Mouse (Mus musculus) adrenal gland, postnatal 4 days (tissue): ENCODE results near the gene Lypd5. TPM values are rescaled to one million over a fixed set of nuclear protein-coding genes. Genes with fewer than 3 reads are reported as not detected.

ENCODE experiments used
- DNase-seq, 2 experiments: peaks; one replicate each; pipeline ENCODE4 v3.0.0; 2021 to 2022; ENCODE audit warnings: low spot score in 2 of 2, mixed read lengths in 2 of 2
- long read RNA-seq, 2 experiments: library from polyadenylated mRNA; stranded (forward); transcript quantifications; one replicate each; pipeline ENCODE4 v2.0.0; 2021
- total RNA-seq, 2 experiments: library from RNA; stranded (reverse); gene quantifications; 2 replicates each; pipeline ENCODE4 v1.2.3; 2021

The Lypd5 gene
- not detected for total RNA-seq
- long read RNA-seq, experiment 1, result 0 reads
- long read RNA-seq, experiment 2, result 0 reads

DNA sequence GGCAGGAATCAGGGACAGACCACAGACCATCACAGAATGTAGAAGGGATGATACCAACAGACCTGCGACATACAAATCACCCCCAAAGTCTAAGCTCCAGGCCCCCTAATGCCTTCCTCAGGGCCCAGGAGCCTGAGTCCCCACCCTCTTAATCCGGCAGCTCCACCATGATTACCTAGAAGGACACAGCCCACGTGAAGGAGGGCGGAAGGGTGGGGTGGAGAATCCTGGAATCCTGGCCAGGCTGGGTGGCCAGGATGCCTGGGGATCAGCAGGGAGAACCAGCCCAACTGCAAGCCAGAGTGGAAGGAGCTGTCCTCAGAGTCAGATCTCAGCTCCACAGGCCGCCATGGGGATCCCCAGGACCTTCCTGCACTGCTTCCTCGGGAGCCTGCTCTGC, at the start of gene Lypd5:
Gene Lypd5, plus strand, starts transcription at position 301 of the 400 bp plus-strand sequence.
- DNase-seq, result no peak

DNA sequence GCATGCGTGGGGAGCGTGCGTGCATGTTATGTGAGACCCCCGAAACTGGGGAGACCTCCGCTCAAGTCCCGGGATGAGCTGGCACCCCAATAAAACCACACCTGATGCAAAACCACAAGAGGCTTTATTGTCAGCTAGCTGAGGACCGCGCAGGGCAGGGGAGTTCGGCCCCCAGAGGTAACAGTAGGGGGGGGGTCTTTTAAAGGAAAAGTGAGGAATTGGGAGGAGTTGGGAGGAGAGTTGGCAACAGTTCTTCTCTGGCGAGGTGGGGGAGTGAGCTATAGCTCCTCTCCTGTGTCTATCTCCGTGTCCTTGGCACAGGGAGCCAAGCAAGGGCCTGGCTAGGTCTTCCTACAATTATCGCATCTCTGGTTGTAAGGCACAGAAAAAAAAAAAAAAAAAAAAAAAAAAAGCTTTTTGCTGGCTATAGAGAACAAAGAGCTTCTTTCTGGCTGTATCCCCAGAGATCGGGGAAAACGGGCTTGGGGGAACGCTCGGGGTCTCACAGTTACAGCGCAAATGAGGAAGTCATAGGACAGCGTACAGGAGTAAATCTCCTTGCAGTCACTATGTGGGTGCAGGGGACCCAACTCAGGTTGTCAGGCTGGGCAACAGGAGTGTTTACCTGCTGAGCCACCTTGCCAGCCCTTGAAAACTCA, 49.0 kb upstream of the Lypd5 start:
- no peak for DNase-seq

DNA sequence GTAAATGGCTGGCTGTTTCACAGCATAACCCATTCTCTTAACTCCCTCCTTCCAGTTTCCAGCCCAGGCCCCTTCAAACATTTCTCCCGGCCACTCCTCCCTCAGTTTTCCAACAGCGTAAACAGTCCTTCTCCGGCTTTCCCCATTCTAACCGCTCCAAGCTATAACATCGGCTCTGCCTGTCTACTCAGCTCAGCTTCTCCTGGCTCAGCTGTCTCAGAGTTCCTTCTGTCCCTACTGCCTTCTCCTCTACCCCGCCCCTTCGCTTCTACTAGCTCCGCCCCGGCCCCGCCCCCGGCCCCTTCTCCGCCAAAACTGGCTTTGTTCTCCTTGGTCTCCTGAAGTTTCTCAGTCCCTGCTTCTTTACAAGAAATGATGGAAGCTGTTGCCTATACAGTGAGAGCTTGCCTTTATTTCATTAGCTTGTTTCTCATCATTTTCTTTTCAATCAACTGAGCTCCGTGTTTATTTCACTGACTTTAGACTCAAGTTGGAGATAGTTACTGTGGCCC, 48.2 kb upstream of the Lypd5 start, which contains the start of gene Zfp61:
Gene Zfp61, minus strand, starts transcription at position 462 of the 512 bp plus-strand sequence.
- no peak for DNase-seq

DNA sequence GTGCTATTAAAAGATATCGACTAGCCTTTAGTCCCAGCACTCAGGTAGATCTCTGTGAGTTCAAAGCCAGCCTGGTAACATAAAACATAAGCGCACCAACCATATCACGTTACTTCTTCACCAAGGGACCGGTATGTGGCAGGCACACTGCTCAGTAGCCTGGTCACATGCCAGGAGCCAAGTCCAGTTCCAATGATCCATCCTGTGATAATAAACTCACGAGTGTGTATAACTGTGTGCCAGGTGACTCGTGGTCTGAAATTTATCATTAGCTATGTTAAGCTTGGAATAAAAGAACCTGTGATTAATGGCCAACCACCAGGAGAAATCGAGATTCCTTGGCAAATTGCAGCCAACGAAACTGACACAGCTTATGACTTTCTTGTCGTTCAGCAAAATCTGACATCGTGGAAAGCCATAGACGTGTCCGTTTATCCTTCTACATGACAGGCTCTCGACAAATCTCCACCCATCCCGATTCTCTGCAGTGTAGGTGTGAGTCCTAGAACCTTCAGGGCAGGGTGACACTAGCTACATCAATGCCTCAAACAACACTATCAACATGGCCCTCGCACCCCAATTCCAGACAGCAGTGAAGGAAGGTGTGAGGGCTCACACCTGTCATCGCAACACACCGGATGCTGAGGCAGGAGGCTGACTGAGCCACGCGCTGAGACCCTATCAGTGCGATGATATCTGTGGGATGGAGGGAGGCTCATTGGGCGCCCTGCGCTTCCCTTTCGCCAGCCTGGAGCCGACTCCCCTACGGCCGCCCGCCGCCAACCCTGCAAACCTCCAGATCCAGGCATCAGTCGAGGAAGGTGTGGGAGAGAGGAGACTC, 33.0 kb upstream of the Lypd5 start:
- no peak for DNase-seq

DNA sequence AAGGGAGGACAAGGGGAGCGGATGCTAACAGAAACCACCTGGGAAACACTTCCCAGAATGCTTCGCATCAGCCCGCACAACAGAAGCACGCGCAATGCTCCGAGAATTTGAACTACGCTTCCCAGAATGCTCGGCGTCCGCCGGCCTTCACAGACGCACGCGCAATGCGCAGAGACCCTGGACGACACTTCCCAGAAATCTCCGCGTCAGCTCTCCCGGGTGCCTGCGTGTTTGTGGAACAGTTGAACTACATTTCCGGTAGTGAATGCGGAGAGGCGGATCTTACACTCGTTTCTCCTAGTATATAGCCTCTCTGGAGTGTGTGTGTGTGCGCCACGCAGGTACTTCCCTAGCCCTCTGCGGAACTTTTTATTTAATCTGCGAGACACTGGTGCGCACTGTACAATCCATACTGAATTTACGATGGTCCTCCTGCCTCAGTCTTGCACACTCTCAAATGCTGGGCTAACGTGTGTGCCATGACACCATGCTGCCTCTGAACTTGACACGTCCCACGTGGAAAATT, 32.4 kb upstream of the Lypd5 start, which contains the start of gene Zfp94:
Gene Zfp94, minus strand, starts transcription at position 100 of the 526 bp plus-strand sequence.
- DNase-seq, result peak; percentile 73 to 88

DNA sequence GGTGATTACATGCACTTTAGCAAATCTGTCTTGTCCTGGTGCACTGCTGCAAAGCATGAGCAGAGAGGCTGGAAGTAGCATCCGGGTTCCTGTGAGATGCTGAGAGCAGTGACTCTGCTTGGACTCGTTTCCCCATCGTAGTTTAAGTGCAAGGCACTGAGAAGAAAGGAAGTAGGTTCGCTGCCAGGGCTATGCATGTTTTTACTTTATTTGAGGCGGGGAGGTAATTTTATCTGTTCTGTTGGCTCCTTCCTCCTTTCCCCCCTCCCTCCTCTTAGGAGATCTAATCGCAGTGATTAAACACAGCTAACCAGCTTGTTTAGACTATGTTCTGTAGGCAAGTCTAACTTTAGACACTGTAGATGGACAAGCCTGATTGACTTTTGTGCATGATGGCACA, 30.1 kb upstream of the Lypd5 start:
- no peak for DNase-seq

DNA sequence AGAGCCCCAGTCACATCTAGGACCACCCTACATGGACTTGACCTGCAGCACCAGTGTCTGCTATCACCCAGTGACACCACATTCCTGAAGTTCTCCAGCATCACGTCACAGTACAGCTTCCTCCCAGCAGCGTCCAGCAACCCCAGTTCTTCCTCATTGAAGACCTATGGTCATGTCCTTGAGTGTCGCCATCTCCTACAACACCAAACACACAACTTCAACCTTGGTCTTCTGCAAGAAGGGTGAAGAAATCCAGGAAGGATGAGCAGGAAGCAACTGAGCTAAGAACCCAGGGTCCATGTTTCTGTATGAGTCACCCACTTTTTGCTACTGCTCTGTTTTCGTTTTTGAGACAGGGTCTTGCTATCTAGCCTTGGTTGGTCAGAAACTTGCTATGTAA, 26.4 kb upstream of the Lypd5 start:
- DNase-seq, result no peak

DNA sequence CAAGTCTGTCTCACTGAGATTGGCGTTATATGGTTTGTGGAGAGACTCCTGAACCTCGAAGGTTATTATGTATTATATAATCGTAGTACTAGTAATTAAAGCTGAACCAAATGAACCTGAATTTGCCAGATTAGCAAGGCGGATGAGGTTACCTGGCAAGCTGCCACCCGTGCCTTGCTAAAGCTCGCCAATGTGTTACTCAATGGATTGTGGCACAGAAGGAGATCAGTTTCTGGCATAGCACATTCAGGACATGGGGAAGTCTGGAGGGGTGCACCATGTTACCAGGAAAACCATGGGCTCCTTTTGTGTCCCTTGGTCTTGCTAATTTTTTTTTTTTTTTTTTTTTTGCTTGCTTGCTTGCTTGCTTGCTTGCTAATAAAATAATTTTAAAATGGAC, 23.8 kb upstream of the Lypd5 start:
- DNase-seq, result no peak

DNA sequence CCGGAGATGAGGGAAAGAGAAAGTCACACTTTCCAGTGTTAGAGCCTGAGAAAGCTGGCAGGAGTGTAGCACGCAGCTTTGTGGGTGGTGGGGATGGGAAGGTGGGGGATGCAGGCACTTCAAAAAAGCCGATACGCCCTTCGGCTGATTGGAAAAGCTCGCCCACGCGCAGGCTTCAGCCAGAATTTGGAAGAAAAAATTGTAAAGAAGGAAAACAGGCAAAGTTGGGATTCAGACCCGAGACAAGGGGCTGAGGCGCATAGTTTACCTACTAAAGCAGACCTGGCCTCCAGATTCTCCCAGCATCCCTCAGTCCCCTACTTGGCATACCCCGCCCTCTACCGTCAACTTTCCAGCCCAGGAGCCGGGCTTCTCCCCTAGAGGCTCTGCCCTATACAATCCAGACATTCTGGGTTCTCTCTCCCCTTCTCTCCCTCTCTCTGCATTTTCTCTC, 23.3 kb upstream of the Lypd5 start:
- DNase-seq, result no peak

DNA sequence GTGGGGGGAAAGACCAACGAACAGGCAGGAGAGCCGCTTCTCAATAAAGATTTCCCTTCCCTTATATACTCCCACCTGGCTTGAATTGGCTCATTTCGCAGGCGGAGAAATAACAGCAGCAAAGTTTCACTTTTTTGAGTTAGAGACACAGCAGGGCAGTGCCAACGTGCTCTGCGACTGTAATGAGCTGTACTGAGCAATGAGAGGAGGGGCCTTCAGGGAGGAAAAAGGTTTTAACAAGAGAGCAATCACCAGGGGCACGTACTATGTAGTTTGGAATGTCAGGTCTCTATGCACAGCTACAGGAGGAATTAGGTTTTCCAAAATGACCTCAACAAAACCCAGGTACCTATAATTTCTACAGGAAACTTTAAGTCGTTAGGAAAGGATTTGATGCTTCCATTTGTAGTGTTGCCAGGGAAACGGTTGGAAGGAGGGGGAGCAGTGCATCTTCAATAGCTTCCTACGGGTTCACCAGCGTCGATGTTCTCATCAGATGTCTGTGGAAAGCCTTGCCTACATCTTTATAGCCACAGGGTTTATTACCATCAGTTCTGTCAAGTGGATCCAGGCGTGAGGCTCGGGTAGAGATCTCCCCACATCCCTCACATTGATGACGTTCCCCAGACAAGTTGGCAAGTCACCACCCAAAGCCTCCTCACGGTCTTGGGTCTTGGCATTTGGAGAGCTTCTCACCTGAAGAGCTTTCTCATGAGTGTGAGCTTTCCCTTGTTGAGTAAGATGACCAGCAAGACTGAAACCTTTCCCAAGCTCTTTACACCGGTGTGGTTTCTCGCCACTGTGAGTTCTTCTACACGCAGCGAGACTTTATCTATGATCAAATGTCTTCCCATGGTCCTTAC, 22.5 kb upstream of the Lypd5 start:
- DNase-seq, result no peak

DNA sequence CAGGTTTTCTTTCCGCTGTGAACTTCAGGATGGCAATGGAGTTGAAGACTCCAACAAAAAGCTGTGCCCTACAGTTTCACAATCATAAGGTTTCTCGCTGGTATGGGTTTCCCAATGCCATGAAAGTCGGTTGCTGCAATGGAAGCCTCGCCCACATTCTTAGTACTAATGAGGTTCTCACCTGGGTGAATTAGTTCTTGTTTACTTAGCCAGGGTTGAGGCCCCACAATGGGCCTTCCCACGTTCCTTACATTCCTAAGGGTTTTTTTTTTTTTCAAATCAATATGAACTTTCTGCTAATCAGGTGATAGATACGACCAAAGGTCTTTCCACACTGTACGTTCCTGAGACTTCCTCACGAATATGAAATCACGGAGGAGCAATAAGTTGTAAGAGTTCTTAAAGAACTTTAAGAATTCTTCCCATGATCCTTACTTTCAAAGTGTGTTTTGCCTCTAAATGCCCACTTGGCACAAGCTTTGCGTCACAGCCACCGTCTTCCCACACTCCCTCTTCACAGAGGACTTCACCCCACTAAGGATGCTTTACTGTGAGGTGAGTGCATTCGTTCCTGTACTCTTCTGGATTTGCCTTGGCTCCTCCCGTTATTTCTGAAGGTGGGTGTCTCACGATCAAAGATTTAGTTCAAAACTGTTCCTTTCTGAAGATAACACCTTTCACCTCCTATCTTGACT, 21.6 kb upstream of the Lypd5 start:
- DNase-seq, result no peak

DNA sequence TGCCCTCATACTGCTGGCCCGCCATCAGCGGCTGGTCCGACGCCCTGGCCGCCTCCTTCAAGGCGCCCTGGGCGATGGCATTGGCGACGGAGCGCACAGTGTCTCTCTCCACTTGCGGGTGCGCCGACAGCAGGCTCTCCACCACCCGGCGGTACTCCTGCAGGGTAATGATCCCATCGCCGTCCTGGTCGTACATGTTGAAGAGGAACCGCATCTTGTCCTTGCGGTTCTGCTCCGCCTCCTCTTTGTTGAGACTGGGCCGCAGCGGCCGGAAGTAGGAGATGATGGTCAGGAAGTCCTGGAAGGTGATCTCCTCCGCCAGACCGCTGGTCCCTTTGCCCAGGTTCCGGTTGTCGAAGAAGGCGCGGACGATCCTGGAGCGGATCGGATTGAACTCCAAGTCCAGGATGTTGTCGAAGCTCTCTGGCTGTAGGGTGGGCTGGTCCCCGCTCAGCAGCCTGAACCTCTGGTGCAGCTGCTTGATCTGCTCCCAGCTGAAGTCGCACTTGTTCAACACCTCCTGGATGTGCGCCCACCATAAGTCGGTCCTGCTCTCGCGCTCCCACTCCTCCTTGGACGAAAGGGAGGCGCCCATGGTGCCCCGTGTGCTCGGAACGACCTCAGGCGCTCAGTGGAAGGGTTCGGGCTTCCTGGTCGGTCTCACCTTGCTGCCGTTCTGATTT, 15.6 kb upstream of the Lypd5 start, which contains the start of gene Tescl:
Gene Tescl, minus strand, starts transcription at position 633 of the 683 bp plus-strand sequence.
- no peak for DNase-seq

DNA sequence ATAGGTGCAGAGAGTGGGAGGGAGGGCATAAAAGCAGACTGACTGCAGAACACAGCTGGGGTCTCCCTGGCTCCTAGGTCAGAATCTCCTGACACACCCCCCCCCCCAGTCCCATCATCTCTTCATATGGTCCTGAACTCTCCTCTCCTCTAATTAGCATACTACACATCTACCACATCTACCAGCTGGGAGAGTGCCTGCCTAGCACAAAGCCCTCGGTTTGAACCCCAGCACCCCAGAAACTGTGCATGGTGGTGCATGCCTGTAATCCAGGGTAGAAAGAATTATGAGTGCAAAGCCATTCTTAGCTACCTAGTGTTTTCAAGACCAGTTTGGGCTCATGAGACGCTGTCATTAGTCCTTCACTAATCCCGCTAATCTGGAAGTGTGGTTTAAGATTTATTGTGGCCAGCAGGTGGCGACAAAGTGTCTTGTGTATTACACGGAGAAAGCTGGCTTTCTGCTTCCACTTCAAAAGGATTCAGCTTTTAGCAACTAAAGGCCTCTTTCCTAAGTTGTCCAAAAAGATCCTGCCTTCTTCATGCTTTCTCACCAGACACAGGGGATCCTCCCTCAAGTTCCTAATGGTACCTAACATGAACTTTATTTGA, 13.2 kb upstream of the Lypd5 start:
- DNase-seq, result peak; percentile 28 to 51

DNA sequence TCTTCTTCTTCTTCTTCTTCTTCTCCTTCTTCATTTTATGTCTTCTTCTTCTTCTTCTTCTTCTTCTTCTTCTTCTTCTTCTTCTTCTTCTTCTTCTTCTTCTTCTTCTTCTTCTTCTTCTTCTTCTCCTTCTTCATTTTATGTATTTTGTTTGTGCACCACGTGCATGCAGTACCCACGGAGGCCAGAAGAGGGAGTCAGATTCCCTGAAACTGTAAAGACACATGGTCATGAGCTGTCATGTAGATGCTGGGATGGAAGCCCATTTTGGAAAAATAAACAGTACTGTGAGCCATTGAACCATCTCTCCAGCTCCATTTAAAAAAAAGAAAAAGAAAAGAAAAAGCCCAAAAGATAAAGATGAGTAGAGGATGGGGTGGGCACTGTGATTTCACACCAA, 10.8 kb upstream of the Lypd5 start:
- DNase-seq, result no peak

DNA sequence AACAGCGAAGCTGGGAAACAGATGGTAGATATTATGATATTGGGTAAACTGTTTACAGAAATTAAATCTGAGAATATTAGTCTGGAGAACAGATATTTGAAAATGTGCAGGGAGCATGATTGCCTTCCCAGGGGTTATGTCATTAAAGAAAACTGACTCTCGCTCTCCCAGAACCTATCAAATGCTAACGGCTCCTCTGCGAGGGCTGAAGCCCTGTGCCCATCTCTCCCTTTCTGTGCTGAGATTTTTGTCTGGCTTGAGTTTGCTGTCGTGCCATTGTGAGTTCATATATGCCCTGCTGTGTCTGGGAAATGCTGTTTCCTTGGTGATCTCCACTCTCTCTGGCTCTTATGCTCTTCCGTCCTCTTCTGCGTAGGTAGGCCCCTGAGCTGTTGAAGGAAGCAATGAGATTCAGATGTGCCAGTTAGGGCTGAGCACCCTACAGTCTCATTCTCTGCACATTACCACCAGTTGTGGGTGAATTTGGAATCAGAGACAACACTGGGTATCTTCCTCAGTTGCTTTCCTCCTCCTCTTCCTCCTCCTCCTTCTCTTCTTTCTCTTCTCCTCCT, 5.2 kb upstream of the Lypd5 start:
- no peak for DNase-seq

DNA sequence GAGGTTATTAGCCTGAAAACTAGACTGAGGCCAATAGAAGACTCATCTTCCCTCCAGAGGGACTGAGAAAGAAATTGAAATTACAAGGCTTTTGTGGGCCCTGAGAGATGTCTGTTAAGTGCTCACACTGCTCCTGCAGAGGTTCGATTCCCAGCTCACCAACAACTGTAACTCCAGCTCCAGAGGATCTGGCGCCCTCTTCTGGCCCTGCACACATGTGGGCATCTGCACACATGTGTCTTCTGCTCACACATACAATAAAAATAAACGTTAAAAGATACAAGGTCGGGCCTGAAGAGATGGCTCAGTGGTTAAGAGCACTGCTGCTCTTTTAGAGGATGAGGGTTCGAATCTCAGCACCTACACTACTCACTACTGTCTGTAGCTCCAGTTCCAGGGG, 2.6 kb upstream of the Lypd5 start:
- DNase-seq, result no peak

DNA sequence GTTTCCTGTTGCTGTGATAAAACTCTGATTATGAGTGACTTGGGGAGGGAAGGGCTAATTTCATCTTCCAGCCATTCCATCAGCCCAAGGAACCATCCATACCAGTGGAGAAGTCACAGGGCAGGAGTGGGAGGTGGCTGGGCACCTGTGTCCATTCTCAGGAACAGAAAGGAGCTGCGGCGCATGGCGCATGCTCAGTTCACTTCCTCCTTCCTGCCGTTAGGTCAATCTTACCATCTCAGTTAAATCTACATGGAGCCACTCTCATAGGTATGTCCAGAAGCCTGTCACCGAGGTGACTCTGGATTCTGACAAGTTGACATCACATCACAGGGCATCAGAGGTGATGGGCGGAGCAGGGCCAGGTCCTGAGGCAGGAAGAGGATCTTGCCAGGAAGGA, 6.7 kb downstream of the Lypd5 start:
- DNase-seq, result no peak

DNA sequence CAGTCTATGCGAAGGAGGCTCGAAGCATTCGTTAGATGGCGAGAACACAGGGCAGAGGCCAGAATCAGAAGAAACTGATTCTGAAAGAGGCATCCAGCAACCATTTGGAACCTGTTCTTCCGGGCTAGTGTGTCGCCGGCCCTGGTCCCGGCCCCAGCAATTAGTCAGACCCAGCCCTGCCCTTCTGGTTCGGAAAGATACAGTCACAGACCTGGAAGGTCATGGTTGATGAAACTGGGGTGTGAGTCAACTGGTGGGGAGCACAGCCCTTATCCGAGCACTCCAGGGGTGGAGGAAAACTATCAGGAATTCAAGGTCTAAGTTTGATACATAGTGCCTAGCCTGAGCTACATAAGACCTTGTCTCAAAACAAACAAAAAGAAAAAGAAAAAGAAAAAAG, 7.1 kb downstream of the Lypd5 start:
- DNase-seq, result no peak

DNA sequence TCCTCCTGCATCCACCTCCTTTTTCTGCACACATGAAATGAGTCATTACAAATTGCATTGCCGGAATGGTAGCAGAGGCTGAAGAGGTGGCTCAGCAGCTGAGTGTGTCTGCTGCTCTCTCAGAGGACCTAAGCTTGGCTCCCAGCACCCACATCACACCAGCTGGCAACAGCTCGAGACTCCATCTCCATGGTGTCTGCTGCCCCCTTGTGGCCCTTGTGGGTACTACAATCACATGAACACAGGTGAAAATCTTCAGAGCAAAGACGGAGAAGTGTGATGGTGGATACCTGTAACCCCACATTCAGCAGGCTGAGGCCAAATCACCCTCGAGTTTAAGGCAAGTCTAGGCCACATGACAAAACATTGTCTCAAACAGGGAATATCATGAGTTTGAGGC, 8.9 kb downstream of the Lypd5 start:
- DNase-seq, result no peak
